Mouse (Mus musculus) liver, adult (tissue): Measurements from ENCODE around the gene Olfr1185-ps1.
"Not testable (repeated sequence)": the region's sequence is repeated elsewhere in the genome, so short reads cannot be mapped to it uniquely, and the experiment has no call there.

Experiments used
- GATA4 ChIP-seq: IDR thresholded peaks from 2 replicates; pipeline ENCODE4 v1.6.1; 2014; ENCODE audit warnings: mild to moderate bottlenecking, low read length; ENCODE audit not compliant: insufficient replicate concordance

Olfr1185-ps1 gene

GRCm38 (mm10) chr2:88493020-88493419 is at the start of gene Olfr1185-ps1:
Olfr1185-ps1 (plus strand) TSS chr2:88493320.
- no peak for TF ChIP-seq GATA4

- TF ChIP-seq GATA4: no peak
Observed at GRCm38 (mm10) chr2:88449031-88449430, 44.1 kb upstream of the Olfr1185-ps1 start, which contains the start of gene Gm13757. Gm13757 (minus strand) TSS chr2:88449131.

GRCm38 (mm10) chr2:88454567-88454966 is 38.6 kb upstream of the Olfr1185-ps1 start, which contains the start of gene Olfr1183:
Olfr1183 (plus strand) TSS chr2:88454867.
- TF ChIP-seq GATA4: not testable (repeated sequence)

- no peak for TF ChIP-seq GATA4
Observed at GRCm38 (mm10) chr2:88483298-88483697, 9.8 kb upstream of the Olfr1185-ps1 start, which contains the start of gene Olfr1184. Olfr1184 (plus strand) TSS chr2:88483598.

GRCm38 (mm10) chr2:88518251-88518650 is 25.1 kb downstream of the Olfr1185-ps1 start, which contains the start of gene Olfr1186:
Olfr1186 (plus strand) TSS chr2:88518551.
- no peak for TF ChIP-seq GATA4

- no peak for TF ChIP-seq GATA4
Observed at GRCm38 (mm10) chr2:88525720-88526119, 32.6 kb downstream of the Olfr1185-ps1 start.
